Mouse (Mus musculus): ENCODE measurements around the gene Vamp2.

Gene Vamp2

GRCm38 (mm10) chr11:69133923-69134621 lies 45.8 kb downstream of the Vamp2 start:
- DNase-seq (ENCODE audit: low read depth, low spot score), result no peak

- DNase-seq (ENCODE audit: low read depth, low spot score), result no peak
Observed at GRCm38 (mm10) chr11:69134622-69134968, 46.3 kb downstream of the Vamp2 start.

- no peak for DNase-seq (ENCODE audit: low read depth, low spot score)
Observed at GRCm38 (mm10) chr11:69135361-69135760, 47.1 kb downstream of the Vamp2 start.
